Mouse (Mus musculus): ENCODE measurements around the gene Aplp1. TPM values are rescaled to one million over a fixed set of nuclear protein-coding genes. Genes with fewer than 3 reads are reported as not detected.

Gene Aplp1
- polyA plus RNA-seq, 1 experiment = 2.3 TPM

DNA sequence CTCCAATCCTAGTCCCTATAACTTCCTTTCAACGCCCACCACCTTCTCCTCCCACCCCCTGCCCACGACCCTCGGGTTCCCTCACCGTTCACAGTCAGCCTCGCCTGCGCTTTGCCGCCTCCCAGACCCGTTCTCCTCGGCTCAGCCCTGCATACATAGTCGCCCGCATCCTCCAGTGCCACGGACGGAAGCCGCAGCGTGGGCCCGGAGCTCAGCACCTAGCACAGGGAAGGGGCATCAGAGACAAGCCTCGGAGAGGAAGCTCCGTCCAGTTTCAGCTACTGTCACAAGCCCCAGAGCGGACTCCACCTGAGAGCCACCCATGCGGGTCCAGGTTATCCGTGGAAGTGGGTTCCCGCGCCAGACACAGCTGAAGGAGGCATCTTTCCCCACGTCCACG is 8.0 kb upstream of the Aplp1 start:
- H3K4me1 ChIP-seq (ENCODE audit: control insufficient read depth, insufficient read depth, low read length) = peaks cover 3% of the 10 kb centered on the region; the same call in 1 of the 2 replicates
- no peak for TF ChIP-seq CTCF (IDR thresholded peaks at IDR 0.05; ENCODE audit: low read depth, low read length)
- no peak for TF ChIP-seq POLR2A (IDR thresholded peaks at IDR 0.05; ENCODE audit: borderline replicate concordance, low read depth, low read length)
- no peak overlapping the region for H3K4me3 ChIP-seq (ENCODE audit: insufficient read depth, low read length)
- H3K27ac ChIP-seq (ENCODE audit: insufficient read depth, low read depth, low read length) = no peak overlapping the region

DNA sequence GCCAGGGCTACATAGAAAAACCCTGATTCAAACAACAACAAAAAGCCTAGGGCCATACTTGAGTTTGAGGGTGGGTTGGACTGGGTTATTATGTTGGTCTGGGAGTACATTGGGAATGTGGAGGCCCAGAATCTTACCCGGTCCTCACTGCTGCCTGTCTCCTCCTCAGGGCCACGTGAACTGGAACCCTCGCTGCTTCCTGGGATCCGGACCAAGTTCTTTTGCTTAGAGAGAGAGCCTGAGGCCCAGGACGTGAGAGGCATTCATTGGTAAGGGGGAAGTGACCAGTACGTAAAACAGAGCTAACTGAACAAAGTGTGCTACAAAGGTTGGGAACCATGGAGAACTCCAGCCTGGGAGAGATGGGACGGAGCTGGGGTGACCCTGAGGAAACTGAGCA is 4.9 kb upstream of the Aplp1 start:
- Histone ChIP-seq H3K4me1 (ENCODE audit: control insufficient read depth, insufficient read depth, low read length) (peaks cover 3% of the 10 kb centered on the region; the same call in 1 of the 2 replicates), H3K27ac (ENCODE audit: insufficient read depth, low read depth, low read length) (no peak overlapping the region), H3K4me3 (ENCODE audit: insufficient read depth, low read length) (no peak overlapping the region)
- no peak for TF ChIP-seq CTCF (IDR thresholded peaks at IDR 0.05; ENCODE audit: low read depth, low read length)
- TF ChIP-seq POLR2A (IDR thresholded peaks at IDR 0.05; ENCODE audit: borderline replicate concordance, low read depth, low read length) = no peak

DNA sequence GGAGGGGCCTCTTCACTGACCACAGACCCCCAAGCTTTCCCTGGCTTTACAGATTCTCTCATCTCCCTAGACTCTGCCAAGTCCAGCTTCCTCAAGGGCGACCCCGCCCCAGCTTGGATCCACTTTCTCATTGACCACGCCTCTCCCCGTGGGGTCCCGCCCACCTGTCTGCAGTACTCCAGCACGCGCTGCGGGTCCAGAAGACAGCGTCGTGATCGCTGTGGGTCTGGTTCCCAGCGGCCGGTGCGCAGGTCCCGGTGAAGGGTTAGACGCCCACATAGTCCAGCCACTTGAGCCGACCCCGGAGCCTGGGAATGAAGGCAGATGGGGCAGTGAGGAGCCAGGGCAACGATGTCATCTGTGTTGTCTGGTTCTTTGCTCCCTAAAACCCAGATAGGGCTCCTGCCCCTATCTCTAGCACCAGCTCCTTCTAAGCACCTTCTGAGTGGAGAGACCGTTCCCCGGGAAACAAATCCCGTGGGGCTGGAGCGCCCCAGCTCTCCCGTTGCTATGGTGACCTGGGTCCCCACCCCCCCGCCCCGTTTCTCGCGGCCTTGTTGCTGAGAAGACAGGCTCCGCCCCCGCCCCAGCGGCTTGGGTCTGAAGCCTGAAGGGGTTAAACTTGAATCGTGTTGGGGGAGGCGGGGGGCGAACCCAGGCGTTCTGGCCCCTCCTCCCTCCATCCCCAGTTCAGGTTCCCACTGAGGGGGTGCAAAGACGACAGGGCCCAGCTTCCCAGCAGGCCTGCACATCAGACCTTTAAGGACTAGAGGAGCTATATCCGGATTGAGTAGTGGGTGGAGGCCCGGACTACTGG is 973 bp downstream of the Aplp1 start:
- no peak for TF ChIP-seq POLR2A (IDR thresholded peaks at IDR 0.05; ENCODE audit: borderline replicate concordance, low read depth, low read length)
- no peak for TF ChIP-seq CTCF (IDR thresholded peaks at IDR 0.05; ENCODE audit: low read depth, low read length)
- Histone ChIP-seq H3K4me1 (ENCODE audit: control insufficient read depth, insufficient read depth, low read length) (no peaks in the 10 kb centered on the region; the same call in 1 of the 2 replicates), H3K27ac (ENCODE audit: insufficient read depth, low read depth, low read length) (no peak overlapping the region), H3K4me3 (ENCODE audit: insufficient read depth, low read length) (no peak overlapping the region; the same call in 1 of the 2 replicates)

DNA sequence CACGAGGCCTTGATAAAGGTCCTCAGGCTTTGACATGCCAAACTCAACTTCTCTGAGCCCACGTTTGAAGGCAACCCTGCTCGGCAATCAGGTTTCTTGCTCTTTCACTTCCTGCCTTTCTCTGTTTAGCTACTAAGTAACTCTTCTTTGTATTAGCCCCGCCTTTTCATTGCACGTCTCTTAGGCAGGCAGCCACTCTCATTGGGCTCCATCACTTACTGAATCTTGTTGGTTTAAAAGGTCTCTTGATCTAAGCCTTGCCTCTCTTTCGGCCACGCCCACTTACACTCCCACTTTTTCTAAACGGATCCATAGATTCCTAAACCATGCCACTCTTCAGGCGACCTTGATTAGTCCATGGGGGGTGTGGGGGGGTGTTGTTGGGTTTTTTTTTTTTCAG is 1.6 kb downstream of the Aplp1 start:
- Histone ChIP-seq H3K27ac (ENCODE audit: insufficient read depth, low read depth, low read length) (no peak overlapping the region), H3K4me1 (ENCODE audit: control insufficient read depth, insufficient read depth, low read length) (no peaks in the 10 kb centered on the region; the same call in 1 of the 2 replicates), H3K4me3 (ENCODE audit: insufficient read depth, low read length) (no peak overlapping the region)
- TF ChIP-seq POLR2A (IDR thresholded peaks at IDR 0.05; ENCODE audit: borderline replicate concordance, low read depth, low read length) (no peak), CTCF (IDR thresholded peaks at IDR 0.05; ENCODE audit: low read depth, low read length) (no peak)

DNA sequence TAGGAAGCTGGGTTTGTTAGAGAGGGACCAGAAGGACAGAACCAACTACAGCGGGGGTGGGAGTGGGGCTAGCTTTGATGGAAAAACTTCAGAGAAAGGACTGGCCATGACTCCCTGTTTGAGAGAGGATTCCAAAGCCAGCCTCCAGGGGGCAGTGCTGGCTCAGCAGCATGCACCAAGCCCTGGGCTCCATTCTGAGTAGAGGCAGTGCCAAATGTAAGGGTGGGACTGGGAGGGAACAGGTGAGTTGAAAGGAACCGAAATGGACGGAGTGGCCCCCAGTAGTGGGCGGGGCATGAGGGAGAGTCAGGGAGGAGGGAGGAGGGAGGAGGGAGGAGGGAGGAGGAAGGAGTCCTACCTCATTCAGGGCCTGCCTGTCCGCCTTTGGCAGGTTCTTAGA is 4.6 kb downstream of the Aplp1 start:
- no peak overlapping the region for H3K27ac ChIP-seq (ENCODE audit: insufficient read depth, low read depth, low read length)
- H3K4me3 ChIP-seq (ENCODE audit: insufficient read depth, low read length) = no peak overlapping the region
- TF ChIP-seq CTCF (IDR thresholded peaks at IDR 0.05; ENCODE audit: low read depth, low read length) = peak; percentile 61
- no peak for TF ChIP-seq POLR2A (IDR thresholded peaks at IDR 0.05; ENCODE audit: borderline replicate concordance, low read depth, low read length)
- peaks cover 2% of the 10 kb centered on the region; the same call in 1 of the 2 replicates for H3K4me1 ChIP-seq (ENCODE audit: control insufficient read depth, insufficient read depth, low read length)

DNA sequence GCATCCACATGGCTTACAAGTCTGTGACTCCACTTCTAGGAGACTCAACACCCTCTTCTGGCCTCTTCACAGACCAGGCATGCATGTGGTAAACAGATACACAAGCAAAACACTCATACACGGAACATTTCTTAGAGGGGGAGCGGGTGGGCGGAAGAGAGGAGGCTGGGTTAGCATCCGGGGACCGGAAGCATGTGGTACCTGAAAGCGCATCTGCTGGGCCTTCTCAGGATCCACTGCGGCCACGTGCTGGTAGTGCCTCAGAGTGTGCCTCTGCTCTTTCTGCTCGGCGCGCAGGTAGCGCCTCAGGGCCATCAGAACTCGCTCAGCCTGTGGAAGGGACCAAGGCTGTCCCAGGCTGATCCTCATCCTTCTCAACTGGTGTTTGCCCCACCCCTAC is 5.6 kb downstream of the Aplp1 start:
- TF ChIP-seq POLR2A (IDR thresholded peaks at IDR 0.05; ENCODE audit: borderline replicate concordance, low read depth, low read length) = no peak
- Histone ChIP-seq H3K4me3 (ENCODE audit: insufficient read depth, low read length) (no peak overlapping the region), H3K27ac (ENCODE audit: insufficient read depth, low read depth, low read length) (no peak overlapping the region), H3K4me1 (ENCODE audit: control insufficient read depth, insufficient read depth, low read length) (peaks cover 2% of the 10 kb centered on the region; the same call in 1 of the 2 replicates)

DNA sequence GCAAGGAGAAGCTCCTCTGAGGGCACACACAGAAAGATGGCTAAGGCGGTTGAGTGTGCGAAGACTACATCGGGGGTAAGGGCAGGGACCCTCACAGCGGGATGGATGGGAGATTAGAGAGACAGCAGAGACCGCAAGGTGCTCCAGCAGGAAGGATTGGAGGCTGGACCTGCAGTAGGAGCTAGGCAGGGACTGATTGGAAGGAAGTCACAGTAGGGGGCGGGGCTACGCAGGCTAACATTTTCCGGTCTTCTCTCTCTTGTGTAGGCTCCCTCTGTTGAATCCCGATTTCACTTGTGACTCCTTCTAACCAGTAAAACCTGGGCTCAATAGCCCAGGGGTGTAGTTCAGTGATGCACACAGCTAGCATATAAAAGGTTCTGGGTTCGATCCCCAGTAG is 8.5 kb downstream of the Aplp1 start:
- Histone ChIP-seq H3K27ac (ENCODE audit: insufficient read depth, low read depth, low read length) (no peak overlapping the region), H3K4me3 (ENCODE audit: insufficient read depth, low read length) (no peak overlapping the region), H3K4me1 (ENCODE audit: control insufficient read depth, insufficient read depth, low read length) (peaks cover 2% of the 10 kb centered on the region; the same call in 1 of the 2 replicates)
- TF ChIP-seq CTCF (IDR thresholded peaks at IDR 0.05; ENCODE audit: low read depth, low read length) (no peak), POLR2A (IDR thresholded peaks at IDR 0.05; ENCODE audit: borderline replicate concordance, low read depth, low read length) (no peak)

DNA sequence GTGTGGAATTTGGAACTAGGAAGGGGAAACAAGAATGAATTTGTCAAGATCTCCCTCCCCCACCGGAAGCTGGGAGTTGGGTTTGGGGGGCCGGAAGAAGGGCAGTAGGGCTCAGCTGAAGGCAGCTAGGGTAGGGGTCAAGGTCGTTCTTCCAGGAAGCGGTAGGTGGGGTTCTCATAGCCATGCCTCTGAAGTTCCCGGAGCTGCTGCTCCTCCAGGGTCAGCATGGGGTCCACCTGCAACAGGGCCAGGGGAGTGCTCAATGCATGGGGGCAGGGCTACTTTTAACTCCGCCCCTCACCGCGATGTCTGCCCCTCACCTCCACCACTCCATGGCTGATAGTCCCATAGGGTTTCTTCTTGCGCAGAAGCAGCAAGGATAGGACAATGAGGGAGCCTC is 10.2 kb downstream of the Aplp1 start:
- TF ChIP-seq POLR2A (IDR thresholded peaks at IDR 0.05; ENCODE audit: borderline replicate concordance, low read depth, low read length) (no peak), CTCF (IDR thresholded peaks at IDR 0.05; ENCODE audit: low read depth, low read length) (no peak)
- peaks cover 6% of the 10 kb centered on the region for H3K4me1 ChIP-seq (ENCODE audit: control insufficient read depth, insufficient read depth, low read length)
- H3K4me3 ChIP-seq (ENCODE audit: insufficient read depth, low read length) = no peak overlapping the region
- no peak overlapping the region for H3K27ac ChIP-seq (ENCODE audit: insufficient read depth, low read depth, low read length)

DNA sequence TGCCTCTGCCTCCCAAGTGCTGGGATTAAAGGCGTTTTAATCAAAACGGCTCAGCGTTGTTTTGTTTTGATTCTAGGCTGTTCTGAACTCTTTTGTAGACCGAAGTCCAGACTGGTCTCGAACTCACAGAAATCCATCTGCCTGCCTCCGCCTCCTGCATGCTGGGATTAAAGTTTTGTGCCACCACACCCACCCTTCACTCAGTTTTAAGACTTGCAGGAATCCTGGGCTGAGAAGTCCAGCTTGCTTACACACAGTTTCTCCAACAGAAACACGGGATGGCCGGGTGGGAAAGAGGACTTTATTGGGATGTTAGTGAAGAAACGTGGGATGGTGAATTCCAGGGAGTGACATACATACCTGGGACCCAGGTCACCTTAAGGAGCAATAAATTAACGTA is 10.6 kb downstream of the Aplp1 start:
- TF ChIP-seq POLR2A (IDR thresholded peaks at IDR 0.05; ENCODE audit: borderline replicate concordance, low read depth, low read length) = no peak
- Histone ChIP-seq H3K4me1 (ENCODE audit: control insufficient read depth, insufficient read depth, low read length) (peaks cover 6% of the 10 kb centered on the region), H3K4me3 (ENCODE audit: insufficient read depth, low read length) (no peak overlapping the region), H3K27ac (ENCODE audit: insufficient read depth, low read depth, low read length) (no peak overlapping the region)

DNA sequence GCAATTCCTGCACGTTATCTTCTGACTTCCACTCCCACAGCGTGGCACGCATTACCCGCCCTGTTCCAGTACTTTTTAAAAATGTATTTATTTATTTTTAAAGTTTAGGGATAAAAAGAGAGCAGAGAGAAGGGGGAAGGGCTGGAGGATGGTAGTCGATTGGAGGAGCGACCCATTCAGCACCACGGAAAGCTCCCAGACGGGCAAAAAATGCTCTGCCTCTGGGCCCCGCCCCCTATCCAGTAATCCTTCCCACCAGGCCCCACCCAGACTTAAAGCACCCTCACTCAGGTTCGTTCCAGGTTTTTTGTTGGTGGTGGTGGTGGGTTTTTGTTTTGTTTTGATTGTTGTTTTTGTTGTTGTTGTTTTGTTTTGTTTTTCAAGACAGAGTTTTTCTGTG is 11.1 kb downstream of the Aplp1 start:
- Histone ChIP-seq H3K27ac (ENCODE audit: insufficient read depth, low read depth, low read length) (no peak overlapping the region), H3K4me1 (ENCODE audit: control insufficient read depth, insufficient read depth, low read length) (peaks cover 8% of the 10 kb centered on the region), H3K4me3 (ENCODE audit: insufficient read depth, low read length) (no peak overlapping the region)
- TF ChIP-seq CTCF (IDR thresholded peaks at IDR 0.05; ENCODE audit: low read depth, low read length) (no peak), POLR2A (IDR thresholded peaks at IDR 0.05; ENCODE audit: borderline replicate concordance, low read depth, low read length) (no peak)
